Mouse (Mus musculus) C2C12 (cell line): ENCODE measurements at regions not wholly inside any gene's neighbourhood (a gene's known extent, or its start where the extent isn't known, plus 50 kb on each side); places are given as distances from the start of the nearest gene placed in this dataset.

Experiments
- H3K27me3 ChIP-seq: one replicate; pipeline ENCODE4 v1.6.1; 2011; ENCODE audit not compliant: control insufficient read depth, insufficient read depth, insufficient read length
- H3K36me3 ChIP-seq: one replicate; pipeline ENCODE4 v1.6.1; 2011; ENCODE audit not compliant: control insufficient read depth, insufficient read depth
- H3K4me3 ChIP-seq: one replicate; pipeline ENCODE4 v1.5.1; 2011; ENCODE audit warnings: mild to moderate bottlenecking, control low read depth; ENCODE audit not compliant: poor library complexity, insufficient read depth, severe bottlenecking
- H3K79me2 ChIP-seq: one replicate; pipeline ENCODE4 v1.6.1; 2011; ENCODE audit not compliant: control insufficient read depth, insufficient read depth
- H3K79me3 ChIP-seq: one replicate; pipeline ENCODE4 v1.6.1; 2011; ENCODE audit warnings: low read depth, control low read depth
- H3ac ChIP-seq: one replicate; pipeline ENCODE3; 2011; ENCODE audit warnings: low read depth; ENCODE audit not compliant: control insufficient read depth, insufficient read length
- CEBPB ChIP-seq: IDR thresholded peaks from one replicate; pipeline ENCODE4 v1.6.1; 2011; ENCODE audit warnings: low read depth, mild to moderate bottlenecking, control low read depth, moderate library complexity
- CTCF ChIP-seq: IDR thresholded peaks from one replicate; pipeline ENCODE4 v1.5.1; 2011; ENCODE audit not compliant: control insufficient read depth, insufficient read depth, insufficient read length
- FOSL1 ChIP-seq: IDR thresholded peaks from one replicate; pipeline ENCODE4 v1.8.0; 2011; ENCODE audit warnings: mild to moderate bottlenecking, low read length; ENCODE audit not compliant: poor library complexity, insufficient read depth, severe bottlenecking
- MAX ChIP-seq: IDR thresholded peaks from one replicate; pipeline ENCODE4 v1.6.1; 2011; ENCODE audit warnings: mild to moderate bottlenecking, control low read depth
- MYOD1 ChIP-seq: IDR thresholded peaks from one replicate; pipeline ENCODE4 v1.6.1; 2011; ENCODE audit warnings: low read depth; ENCODE audit not compliant: control insufficient read depth, insufficient read length
- MYOG ChIP-seq: IDR thresholded peaks from one replicate; pipeline ENCODE4 v1.6.1; 2011; ENCODE audit not compliant: control insufficient read depth, insufficient read length; ENCODE audit errors: extremely low read depth
- USF1 ChIP-seq: IDR thresholded peaks from one replicate; pipeline ENCODE4 v1.6.1; 2011; ENCODE audit warnings: low read depth, mild to moderate bottlenecking, control low read depth, moderate library complexity

- Histone ChIP-seq H3K27me3 (no peaks in the 10 kb centered on the region), H3K36me3 (no peaks in the 10 kb centered on the region), H3ac (no peak overlapping the region), H3K4me3 (no peak overlapping the region), H3K79me3 (no peaks in the 10 kb centered on the region), H3K79me2 (no peaks in the 10 kb centered on the region)
- no peak for TF ChIP-seq CTCF
- TF ChIP-seq MYOG = no peak
- no peak for TF ChIP-seq CEBPB
- TF ChIP-seq MYOD1 = no peak
Measured at GRCm38 (mm10) chr4:127712274-127712673, 258.5 kb downstream of the CK137956 start.

DNA sequence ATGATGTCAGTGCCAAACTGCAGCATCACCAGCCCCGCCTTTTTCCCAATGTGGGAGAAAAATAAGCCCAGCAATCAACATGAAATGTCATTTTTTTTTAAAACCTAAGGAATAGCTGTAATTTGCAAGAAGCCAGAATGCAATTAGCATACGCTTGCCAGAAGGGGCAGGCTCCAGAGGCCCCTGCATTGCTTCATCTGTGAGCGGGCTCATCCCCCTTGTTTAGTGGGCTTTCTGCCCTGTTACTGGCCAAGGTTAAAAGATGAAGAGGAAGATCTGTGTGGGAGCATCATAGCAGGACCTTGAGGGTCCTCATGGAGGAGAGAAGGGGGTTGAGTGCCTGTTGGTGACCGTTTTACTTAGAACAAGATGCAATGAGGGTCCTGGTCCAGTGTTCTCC is 259.9 kb downstream of the CK137956 start:
- TF ChIP-seq MYOG (no peak), CEBPB (no peak), FOSL1 (no peak), MAX (no peak), USF1 (no peak)
- Histone ChIP-seq H3K79me2 (no peaks in the 10 kb centered on the region), H3K27me3 (no peaks in the 10 kb centered on the region), H3K36me3 (no peaks in the 10 kb centered on the region), H3K79me3 (no peaks in the 10 kb centered on the region), H3ac (no peak overlapping the region), H3K4me3 (no peak overlapping the region)

DNA sequence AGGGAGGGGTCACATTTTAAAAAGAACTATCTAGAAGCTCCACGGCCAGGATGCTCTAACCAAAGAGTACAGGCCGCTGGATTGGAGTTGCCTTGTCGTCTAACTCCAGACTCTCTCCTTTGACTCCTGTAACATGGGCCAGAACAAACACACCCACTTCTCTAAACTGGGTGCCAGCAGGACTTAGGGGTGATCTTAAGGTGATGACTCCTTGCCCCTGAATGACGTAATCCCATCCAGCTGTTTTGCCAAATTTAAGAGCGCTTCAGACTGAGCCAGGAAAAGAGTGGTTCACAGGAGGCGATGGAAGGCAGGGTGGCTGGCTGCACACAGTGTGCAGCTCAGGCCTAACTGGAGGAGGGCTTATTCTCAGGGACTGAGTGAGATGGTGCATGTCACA is 261.0 kb downstream of the CK137956 start:
- no peak for TF ChIP-seq MAX
- no peak for TF ChIP-seq CTCF
- no peak for TF ChIP-seq FOSL1
- no peak for TF ChIP-seq MYOD1
- TF ChIP-seq USF1 = no peak
- no peak for TF ChIP-seq CEBPB
- no peak for TF ChIP-seq MYOG
- no peak overlapping the region for H3K4me3 ChIP-seq
- no peaks in the 10 kb centered on the region for H3K27me3 ChIP-seq
- no peaks in the 10 kb centered on the region for H3K79me2 ChIP-seq
- no peaks in the 10 kb centered on the region for H3K36me3 ChIP-seq
- no peaks in the 10 kb centered on the region for H3K79me3 ChIP-seq
- H3ac ChIP-seq = no peak overlapping the region

- no peaks in the 10 kb centered on the region for H3K79me2 ChIP-seq
- H3ac ChIP-seq = no peak overlapping the region
- H3K4me3 ChIP-seq = no peak overlapping the region
- H3K36me3 ChIP-seq = no peaks in the 10 kb centered on the region
- no peaks in the 10 kb centered on the region for H3K27me3 ChIP-seq
- H3K79me3 ChIP-seq = no peaks in the 10 kb centered on the region
- TF ChIP-seq MAX (no peak), MYOD1 (no peak), MYOG (no peak), CEBPB (no peak), CTCF (no peak), USF1 (no peak), FOSL1 (no peak)
Measured at GRCm38 (mm10) chr4:127708186-127708585, 262.6 kb downstream of the CK137956 start.

DNA sequence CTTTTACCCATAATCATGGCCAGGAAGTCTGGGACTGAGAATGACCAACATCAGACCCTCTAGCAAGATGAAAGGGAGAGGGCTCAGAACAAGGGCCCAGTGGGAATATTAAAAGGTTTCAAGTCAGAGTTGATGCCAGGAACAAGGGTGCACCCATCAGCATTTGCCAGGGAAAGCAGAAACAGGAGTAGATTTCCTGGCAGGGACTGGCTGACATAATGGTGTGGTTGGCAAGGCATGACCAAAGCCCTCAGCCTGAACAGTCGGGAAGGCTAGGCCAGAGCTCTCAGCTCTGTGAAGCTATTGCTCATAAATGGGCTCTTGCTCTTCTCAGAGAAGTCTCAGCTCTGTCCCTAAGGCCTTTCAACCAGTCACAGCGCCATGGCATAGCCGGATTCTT is 263.6 kb downstream of the CK137956 start:
- no peaks in the 10 kb centered on the region for H3K36me3 ChIP-seq
- no peaks in the 10 kb centered on the region for H3K79me2 ChIP-seq
- H3K79me3 ChIP-seq = no peaks in the 10 kb centered on the region
- no peak overlapping the region for H3K4me3 ChIP-seq
- TF ChIP-seq CTCF (no peak), MAX (no peak), FOSL1 (no peak), CEBPB (no peak), USF1 (no peak), MYOG (no peak), MYOD1 (no peak)
- no peaks in the 10 kb centered on the region for H3K27me3 ChIP-seq
- H3ac ChIP-seq = no peak overlapping the region

- Histone ChIP-seq H3K79me3 (no peaks in the 10 kb centered on the region), H3K27me3 (no peaks in the 10 kb centered on the region), H3K4me3 (no peak overlapping the region), H3K36me3 (no peaks in the 10 kb centered on the region), H3K79me2 (no peaks in the 10 kb centered on the region), H3ac (no peak overlapping the region)
- TF ChIP-seq MYOG (no peak), CEBPB (no peak), FOSL1 (no peak), USF1 (no peak), MYOD1 (no peak), CTCF (no peak), MAX (no peak)
Measured at GRCm38 (mm10) chr4:127701651-127702050, 269.1 kb downstream of the CK137956 start.
